Mouse (Mus musculus) G1E (cell line): ENCODE data around the gene Tspan9.

Source experiments
- CTCF ChIP-seq: IDR thresholded peaks from 2 replicates; pipeline ENCODE4 v1.5.1; 2012; ENCODE audit warnings: low read depth, low read length, inconsistent platforms, mixed read lengths
- GATA1 ChIP-seq: IDR thresholded peaks from 2 replicates; pipeline ENCODE4 v1.6.1; 2012; ENCODE audit warnings: borderline replicate concordance, low read length, inconsistent platforms, mixed read lengths
- GATA2 ChIP-seq: IDR thresholded peaks from 2 replicates; pipeline ENCODE4 v1.6.1; 2012; ENCODE audit warnings: low read depth, low read length, inconsistent platforms, borderline replicate concordance
- POLR2AphosphoS5 ChIP-seq: IDR thresholded peaks from 2 replicates; pipeline ENCODE4 v1.6.1; 2012; ENCODE audit warnings: low read depth, low read length, inconsistent platforms; ENCODE audit not compliant: insufficient replicate concordance
- TAL1 ChIP-seq: conservative IDR thresholded peaks from 2 replicates; pipeline ENCODE4 v1.6.1; 2012; ENCODE audit warnings: low read depth, low read length, inconsistent platforms, mixed read lengths

GRCm38 (mm10) chr6:128006156-128006555 is 137.2 kb downstream of the Tspan9 start:
- TF ChIP-seq CTCF (no peak), GATA1 (no peak), TAL1 (no peak), POLR2AphosphoS5 (no peak), GATA2 (no peak)
